Mouse (Mus musculus) lung, postnatal 4 days (tissue): Measurements from ENCODE around the gene Defb22.
A peak's percentile ranks its signal among the peaks of the same experiment; 100 is the strongest.

Source experiments
- DNase-seq, 2 experiments: peaks; one replicate each; pipeline ENCODE4 v3.0.0; 2021

The Defb22 gene

DNA sequence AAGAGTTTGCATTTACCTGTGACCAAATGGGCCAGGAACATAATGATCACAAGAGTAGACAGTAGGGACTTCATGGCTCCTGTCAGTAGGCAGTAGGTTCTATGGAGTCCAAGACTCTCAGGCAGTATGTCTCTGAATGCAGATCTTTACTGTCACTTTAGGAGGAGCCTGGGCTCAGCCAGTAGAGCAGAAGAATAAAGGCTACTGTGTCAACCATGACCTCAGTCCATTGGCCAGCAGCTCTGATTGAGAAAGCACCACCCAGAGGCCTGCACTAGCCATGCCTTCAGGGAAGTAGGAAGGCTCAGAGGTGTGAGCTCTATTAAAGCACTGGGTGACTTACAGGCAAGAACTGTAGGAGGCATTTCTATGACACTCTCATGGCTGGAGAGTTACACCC, at the start of gene Defb22:
Gene Defb22 (minus strand): TSS at position 101 of the 400 bp plus-strand sequence.
- no peak for DNase-seq

DNA sequence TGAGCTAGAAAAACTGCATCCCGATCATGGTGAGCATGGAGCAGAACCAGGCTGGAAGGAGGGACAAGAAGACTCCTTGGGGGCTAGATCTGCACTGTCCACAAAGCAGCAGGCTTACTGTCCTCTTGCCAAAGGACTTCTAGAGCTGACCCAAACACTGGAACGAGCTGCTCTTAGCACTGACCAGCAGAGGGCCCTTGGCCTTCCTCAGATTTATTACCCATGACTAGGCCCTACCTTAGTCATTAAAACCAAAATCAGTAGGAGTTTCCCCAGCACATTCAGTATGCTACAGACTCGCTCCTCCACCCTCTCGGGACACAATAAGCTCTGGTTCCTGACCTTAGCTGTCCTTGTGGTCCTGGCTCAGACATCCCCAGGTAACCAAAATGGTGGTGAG, 28.0 kb upstream of the Defb22 start, which contains the start of gene Defb28:
Gene Defb28 (plus strand): TSS at position 275 of the 400 bp plus-strand sequence.
- DNase-seq, result no peak

DNA sequence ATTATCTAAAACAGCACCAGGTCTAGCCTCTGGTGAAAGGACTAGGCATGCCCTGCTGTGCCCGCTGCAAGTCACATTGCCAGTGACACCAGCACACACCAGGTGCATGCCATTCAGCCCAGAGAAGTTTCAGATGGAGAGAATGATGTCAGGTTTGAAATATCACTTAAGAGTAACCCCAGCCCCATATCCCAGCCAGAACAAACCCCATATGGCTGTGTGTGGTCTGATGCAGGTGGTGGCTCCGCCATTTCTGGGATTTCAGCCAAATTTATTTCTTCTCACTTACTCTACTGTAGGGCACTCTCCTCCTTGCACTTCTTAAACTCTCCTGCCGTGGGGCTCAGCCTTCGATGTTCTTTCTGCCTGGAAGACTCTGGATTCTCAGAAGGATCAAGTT, 26.1 kb upstream of the Defb22 start:
- no peak for DNase-seq

DNA sequence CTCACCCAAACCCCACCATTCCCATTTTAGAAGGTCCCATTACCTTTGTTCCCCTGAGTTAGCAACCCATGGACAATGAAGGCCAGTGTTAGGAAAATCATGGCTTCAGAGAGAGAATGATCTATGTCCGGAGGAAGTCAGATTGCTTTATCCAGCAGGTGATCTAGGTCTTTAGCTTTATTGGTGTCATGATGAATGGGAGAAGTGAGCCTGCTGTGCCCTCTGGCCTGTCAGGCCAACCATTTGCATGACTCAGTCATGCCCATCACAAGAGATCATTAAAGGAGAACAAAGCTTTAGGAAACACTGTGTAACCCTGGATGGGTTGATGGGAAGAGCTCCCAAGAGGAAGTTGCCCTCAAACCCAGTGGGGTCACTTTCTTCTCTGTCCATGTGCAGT, 21.7 kb upstream of the Defb22 start, which contains the start of gene Defb26:
Gene Defb26 (minus strand): TSS at position 101 of the 400 bp plus-strand sequence.
- no peak for DNase-seq

DNA sequence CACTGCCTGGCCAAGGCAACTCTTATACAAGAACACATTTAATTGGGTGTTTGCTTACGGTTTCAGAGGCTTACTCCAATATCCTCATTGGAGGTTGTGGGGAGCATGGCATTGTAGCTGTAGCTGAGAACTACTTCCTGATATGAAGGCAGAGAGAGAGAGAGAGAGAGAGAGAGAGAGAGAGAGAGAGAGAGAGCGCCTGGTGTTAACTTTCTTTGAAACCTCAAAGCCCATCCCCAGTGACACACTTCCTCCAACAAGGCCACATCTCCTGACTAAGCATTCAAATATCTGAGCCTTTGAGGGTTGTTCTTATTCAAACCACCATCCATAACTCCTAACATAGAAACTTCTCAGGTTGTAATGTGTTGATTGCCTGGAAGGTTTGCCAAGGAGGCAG, 14.0 kb upstream of the Defb22 start:
- DNase-seq, result no peak

DNA sequence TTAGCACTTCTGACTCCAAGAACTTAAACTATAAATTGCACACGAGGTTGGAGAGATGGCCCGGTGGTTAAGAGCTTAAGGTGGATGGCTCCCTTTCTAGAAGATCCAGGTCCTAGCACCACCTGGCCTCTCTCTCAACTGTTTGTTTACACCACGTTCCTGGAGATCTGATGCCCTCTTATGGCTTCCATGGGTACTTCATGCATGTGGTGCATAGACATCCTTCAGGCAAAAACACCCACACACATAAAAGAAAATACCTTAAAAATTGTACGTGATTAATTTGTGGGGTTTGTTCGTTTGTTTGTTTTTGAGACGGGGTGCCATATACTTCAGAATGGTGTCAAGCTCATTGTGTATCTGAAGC, 10.9 kb upstream of the Defb22 start:
- DNase-seq, result no peak

DNA sequence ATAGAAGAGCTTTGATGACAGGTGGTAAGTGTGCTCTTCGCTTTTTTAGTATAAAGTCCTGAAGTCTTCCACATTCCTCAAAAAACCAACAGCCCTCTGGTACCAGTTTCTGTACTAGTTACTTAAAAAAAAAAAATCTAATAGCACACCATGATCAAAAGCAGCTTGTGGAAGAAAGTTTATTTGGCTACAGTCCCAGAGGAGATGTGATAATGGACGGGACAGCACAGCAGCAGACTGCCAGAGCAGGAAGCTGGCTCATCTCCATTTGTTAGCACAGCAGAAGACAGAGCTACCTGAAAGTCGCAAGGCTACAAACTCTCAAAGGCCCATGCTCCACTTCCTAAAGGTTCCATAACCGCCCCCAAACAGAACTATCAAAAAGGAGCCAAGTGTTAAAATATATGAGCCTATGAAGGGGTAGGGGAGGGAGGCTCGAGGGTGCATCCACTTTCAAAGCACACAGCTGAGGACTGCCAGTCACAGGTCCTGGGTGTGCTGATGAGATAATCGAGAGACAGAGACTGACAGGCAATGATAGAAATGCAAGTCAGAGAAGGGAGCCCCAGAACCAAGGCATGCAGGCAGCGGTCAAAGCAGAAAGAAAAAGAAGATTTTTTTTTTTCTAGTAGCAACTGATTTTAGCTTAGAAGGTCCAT, 10.4 kb upstream of the Defb22 start:
- no peak for DNase-seq

DNA sequence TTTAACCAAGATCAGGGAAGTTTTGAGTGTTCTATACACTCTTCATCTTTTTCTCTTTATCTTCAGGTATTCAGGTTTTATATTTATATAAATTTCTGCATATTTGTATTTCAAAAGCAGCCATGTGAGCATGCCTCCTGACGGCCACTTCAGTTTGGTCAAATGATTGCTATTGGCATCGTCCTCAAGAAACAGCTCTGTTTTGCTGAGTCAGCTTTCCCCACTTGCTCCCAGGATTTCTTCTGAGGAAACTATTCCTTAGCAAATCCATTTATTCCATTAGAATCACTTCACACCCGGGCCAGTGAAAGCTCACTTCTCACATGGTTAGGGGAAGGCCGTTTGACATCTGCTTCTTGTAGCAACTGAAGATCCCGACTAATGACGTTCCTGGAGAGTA, 8.1 kb upstream of the Defb22 start:
- DNase-seq, result no peak

DNA sequence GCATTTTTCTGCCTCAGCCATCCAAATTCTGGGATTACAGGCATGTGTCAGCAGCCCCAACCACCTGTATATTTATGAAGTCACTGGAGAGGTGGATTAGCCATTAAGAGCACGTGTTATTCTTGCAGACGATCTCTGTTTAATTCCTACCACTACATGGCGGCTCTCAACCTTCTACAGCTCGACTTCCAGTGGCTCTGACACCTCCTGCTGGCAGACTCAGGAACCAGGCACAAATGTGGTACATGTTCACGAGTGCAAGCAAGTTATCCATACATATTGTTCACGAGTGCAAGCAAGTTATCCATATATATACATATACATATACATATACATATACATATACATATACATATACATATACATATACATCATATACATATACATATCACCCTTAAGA, 3.2 kb upstream of the Defb22 start:
- no peak for DNase-seq

DNA sequence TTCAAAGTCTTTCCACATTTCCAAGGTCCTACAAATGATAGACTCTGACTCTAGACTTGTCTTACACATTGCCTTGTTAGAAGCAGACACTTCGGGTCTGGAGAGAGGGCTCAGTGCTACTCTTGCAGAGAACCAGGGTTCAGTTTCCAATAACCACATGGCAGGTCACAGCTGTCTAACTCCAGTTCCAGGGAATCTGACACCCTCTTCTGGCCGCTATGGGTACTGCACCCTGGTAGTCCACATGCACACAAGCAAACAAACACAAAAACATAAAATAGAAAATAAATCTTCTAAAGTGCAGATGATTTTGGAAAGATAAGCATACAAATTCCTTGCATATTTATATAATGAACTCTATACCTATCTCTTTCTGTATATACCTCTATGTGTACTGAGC, 2.9 kb downstream of the Defb22 start:
- DNase-seq, result no peak

DNA sequence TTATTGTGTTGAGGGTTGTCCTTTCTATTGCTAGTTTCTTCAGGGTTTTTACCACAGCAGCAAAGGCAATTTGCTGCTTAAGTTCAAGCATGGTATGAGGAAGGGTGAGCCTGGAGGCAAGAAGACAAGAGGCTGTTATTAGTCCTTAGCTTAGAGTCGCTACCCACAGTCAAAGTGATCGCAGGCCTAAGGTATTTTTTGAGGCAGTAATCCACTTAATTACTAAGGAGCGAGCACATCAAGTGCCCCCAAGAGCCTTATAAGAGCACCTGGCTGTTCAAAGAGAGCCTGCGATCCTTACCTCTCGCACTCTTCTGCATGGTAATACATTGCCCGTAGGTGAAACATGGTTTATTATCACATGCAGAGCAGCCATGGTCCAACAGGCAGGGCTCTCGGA, 8.2 kb downstream of the Defb22 start:
- DNase-seq, result peak; percentile 8 to 28

DNA sequence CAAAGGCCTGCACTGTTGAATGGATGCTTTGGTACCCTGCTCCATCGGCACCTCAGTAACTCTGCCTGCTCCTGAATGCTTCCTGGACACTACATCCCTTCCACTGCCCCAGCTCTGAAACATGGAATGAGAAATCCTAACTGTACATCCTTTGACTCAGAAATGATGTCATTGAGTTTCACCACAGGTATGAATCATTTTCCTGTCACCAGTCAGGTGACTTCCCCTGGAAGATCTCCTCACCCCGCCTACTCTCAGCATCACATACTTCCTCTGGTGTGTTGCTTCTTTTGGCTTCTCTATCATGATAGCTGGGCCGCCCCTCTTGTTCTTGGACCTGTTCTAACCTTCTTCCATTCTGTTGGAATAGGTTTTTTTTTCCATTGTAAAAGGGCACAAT, 9.1 kb downstream of the Defb22 start:
- DNase-seq, result no peak

DNA sequence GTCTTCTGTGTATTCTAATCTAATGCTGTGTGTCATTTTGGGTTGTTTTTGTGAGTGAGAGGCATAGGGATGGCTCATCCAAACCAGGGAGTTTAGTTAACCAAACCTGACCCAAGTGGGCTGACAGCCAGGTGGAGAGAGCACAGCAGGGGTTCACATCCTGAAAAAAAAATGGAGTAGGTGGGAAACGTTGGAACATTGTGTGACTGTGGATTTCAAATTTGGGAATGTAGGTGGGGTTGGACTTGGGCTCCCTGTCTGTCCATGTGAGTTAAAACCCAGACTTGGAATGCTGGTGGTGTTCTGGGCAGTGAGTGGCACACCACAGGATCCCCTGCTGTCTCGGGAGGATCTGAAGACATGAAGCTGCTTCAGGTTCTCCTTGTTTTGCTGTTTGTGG, 13.2 kb downstream of the Defb22 start, which contains the start of gene Defb20:
Gene Defb20 (plus strand): TSS at position 301 of the 400 bp plus-strand sequence.
- no peak for DNase-seq

DNA sequence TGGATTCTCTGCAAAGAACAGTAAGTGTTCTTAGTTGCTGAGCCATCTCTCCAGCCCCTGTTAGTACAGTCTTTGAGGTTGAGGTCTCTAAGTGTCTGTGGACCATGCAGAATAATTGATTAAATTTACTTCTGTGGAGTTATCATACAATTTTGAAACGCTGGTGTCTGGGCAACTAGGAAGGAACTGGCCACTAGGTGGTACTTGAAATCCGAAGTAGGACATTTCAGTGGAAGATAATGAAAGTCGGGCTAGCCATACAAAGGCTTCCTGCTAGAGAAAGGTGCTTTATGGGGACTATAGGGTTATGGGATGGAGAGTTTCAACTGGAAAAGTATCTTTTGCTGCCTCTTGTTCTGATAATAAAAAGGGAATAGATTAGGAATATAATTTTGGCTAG, 17.5 kb downstream of the Defb22 start:
- no peak for DNase-seq

DNA sequence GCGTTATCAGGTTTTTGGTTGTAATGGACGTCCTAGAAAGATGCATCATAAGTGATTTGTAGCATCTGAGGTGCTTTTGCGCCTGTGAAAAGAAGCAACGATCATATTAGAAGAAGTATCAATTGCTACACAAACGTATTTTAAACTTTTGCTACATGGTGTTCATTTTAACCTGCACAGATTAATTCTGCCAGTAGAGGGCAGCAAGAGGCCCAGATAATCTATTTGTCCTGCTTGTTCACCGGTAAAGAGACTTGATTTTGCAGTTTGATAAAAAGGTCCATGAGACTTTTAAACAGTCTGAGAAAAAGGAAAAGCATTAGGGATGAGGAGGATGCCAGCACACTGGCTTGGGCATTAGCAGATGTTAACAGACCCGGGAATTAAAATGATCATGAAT, 19.0 kb downstream of the Defb22 start:
- DNase-seq, result peak in 1 of 2 experiments; percentile 44

DNA sequence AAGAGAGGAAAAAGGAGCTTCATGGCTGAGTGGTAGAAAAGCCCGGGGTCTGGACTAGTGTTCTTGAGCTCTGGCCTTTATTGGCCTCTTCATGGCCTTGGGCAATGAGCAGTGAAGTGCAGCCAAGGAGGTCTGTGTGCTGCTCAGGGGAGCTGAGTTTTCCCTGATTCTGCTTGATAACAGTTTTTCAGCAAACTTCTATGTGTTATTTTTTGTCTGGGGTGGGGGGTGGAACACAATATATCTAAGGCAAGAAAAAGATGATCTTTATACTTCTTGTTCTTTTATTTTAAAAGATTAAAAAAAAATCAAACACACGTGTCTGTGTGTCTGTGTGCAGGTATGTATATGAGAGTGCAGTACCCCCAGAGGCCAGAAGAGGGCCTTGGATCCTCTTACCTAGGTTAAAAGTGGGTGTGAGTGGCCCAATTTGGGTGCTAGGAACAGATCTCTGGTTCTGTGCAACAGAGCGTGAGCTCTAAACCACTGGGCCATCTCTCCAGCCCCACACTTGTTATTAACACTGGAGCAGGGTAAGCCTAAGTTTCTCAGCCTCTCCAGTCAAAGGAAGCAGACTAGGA, 25.3 kb downstream of the Defb22 start, which contains the start of gene Defb23:
Gene Defb23 (minus strand): TSS at position 51 of the 581 bp plus-strand sequence.
- no peak for DNase-seq

DNA sequence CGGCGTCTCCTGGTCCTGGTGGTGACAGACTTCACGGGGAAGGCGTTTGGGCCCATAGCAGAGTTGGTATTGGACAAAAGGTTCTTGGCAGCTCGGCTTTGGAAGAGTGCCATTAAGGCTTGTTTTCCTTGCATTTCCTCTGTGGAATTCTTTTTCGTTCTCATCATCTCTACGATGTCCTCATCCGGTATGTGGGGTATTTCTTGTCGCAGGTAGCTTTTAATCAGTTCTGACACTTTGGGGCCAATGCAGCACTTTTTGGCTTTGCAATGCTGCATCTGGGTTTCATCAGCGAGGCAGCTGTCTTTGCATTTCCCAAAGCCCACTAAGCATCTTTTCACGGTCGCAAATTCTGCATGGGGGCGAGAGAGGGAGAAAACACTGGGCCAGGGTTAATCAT, 30.7 kb downstream of the Defb22 start:
- DNase-seq, result no peak

DNA sequence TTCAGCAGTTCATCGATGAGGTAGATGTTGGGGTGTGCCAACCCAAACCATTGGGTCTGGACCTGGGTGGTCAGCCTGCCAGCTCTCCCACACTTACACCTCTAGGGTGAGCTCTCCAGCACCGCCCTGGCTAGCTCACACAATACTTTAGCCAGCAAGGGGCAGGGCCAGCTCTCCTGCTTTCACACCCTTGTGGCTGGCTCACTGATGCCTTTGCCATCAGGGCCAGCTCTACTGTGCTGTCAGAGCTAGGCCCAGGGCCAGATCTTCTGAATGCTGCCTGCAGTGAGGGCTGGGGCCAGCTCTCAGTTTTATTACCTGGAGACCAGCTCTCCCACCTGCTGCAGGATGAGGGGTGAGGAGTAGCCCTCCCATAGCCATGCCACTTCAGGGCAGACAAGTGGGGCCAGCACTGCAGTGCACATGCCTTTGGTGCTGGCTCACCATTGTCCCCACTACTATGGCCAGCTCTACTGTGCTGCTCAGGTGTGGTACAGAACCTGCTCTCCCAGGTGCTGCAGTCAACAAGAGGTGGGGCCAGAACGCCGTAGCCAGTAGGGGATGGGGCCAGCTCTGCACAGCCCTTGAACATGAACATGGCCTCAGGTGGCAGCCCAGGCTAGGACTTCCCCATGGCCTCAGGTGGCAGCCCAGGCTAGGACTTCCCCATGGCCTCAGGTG, 37.7 kb downstream of the Defb22 start:
- no peak for DNase-seq

DNA sequence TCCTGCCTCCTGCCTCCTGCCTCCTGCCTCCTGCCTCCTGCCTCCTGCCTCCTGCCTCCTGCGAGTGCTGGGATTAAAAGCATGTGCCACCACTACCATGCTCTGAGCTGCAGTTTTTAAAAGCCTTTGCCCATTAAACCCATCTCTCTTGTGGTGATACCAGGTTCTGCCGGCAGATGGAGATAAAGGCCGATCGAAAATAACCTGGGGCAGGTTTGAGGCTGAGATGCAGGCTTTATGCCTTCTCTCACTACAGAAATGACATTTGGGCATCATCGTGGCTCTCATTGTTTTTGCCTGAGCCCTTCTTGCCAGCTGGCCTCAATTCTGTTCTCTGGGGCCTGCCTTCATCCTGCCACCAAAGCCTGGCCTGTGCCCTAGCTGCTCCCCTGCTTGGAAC, 39.7 kb downstream of the Defb22 start:
- DNase-seq, result peak in 1 of 2 experiments; percentile 61

DNA sequence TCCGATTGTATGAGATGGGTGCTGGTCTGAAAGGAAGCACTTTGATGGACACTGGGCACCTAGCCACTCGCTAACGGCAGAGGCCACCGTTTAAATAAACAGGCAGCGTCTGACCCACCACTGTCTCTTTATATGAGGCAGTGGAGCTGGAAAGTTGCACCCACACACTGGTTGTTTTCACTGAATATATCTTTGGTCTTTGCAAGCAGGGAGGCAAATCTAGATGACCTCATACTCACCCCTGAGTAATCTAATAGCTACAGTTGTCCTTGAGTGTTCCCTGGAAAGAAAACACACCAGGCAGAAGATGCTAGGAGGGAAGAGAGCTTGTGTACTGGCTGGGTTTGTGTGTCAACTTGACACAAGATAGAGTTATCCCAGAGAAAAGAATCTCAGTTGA, 42.5 kb downstream of the Defb22 start:
- no peak for DNase-seq

DNA sequence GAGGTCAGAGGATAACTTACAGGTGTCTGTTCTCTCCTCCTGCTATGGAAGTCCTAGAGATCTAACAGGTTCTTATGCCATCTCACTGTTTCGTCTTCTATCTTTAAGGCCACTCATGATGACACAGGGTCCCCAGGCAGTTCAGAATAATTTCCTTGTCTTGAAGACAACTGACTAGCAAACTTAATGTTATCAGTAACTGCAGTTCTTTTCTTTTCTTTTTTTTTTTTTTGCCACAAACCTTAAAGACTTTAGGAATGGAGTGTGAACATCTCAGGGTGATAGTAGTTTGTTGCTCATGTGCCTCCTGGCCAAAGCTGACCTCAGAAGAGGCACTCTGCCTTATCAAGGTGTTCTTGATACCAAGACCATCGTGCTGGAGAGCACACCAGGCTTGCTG, 43.3 kb downstream of the Defb22 start:
- DNase-seq, result no peak

DNA sequence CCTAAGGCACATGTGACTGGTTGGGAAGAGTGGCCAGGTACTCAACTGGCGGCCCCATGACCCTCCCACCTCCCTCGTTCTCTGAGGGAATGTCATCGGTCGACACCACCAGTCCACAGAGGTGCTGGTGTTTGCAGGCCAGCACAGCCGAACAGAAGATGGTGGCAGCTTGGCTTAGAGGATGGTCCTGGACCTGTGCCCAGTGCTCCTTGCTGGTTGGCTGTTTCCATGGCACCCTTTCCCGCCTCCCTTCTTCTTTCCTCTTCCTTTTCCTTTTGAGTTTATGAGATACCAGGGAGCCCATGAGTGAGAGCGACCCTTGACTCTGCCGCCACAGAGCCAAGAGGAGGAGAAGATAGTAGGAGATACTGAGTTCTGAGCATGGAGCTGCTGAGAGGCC, 46.7 kb downstream of the Defb22 start:
- DNase-seq, result no peak

DNA sequence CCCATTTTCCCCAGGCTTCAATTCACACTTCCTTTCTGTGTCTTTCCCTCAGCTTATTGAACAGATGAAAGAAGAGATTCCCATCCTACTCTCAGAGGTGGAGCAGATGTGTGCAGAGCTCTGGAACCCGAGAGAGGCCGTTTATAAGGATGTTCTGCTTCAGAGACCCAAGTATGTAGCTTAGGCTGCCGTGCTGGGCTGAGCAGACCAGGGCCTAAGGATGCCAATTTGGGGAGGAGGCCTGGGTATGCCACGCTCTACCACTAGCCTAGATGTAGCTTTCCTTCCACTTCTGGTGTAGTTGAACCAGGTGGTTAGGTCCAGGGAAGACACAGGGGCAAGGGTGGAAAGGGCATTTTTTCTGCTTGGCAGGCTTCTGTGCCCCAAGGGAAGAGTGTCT, 47.6 kb downstream of the Defb22 start:
- no peak for DNase-seq

DNA sequence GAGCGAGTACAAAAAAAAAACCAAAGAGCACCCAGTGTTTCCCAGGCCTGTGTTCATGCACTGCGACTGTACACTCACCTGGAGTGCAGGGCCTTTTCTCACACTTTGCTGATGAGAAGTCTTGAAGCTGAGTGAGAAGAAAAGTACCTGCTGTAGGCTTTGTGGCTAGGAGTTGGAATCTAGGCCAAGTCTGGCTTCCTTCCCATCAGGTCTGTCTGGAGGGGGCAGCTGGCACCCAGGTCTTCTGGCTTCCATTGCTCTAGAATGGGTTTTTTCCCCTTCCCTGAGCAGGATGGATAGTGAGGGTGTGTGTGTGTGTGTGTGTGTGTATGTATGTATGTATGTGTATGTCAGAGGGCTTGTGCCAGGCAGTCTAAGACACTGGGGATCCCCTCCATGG, 50.1 kb downstream of the Defb22 start:
- DNase-seq, result no peak
